Mouse (Mus musculus) left cerebral cortex, postnatal 36 days (tissue): ENCODE results near the gene Mdga1. TPM values are rescaled to one million over a fixed set of nuclear protein-coding genes. Genes with fewer than 3 reads are reported as not detected.

Source experiments
- DNase-seq, 2 experiments: peaks; one replicate each; pipeline ENCODE4 v3.0.0; 2021 to 2022; ENCODE audit warnings: low spot score in 2 of 2, mixed read lengths in 1 of 2
- intact Hi-C: fragments of 180-260 bp; cut with DNase I; formaldehyde crosslinking; loops from one replicate; pipeline ENCODE4 v1.15.1; 2025
- total RNA-seq, 2 experiments: library from RNA; stranded (reverse); gene quantifications; 2 replicates each; pipeline ENCODE4 v1.2.3; 2021

Mdga1 gene
- total RNA-seq, result 10 to 100 TPM; 21.1 to 37.0 TPM

- intact Hi-C loops, result no loop called here
- no peak for DNase-seq
These were observed at the start of gene Mdga1 for GRCm38 (mm10) chr17:29970037-29970555. Mdga1 (minus strand) TSS chr17:29970087.

DNA sequence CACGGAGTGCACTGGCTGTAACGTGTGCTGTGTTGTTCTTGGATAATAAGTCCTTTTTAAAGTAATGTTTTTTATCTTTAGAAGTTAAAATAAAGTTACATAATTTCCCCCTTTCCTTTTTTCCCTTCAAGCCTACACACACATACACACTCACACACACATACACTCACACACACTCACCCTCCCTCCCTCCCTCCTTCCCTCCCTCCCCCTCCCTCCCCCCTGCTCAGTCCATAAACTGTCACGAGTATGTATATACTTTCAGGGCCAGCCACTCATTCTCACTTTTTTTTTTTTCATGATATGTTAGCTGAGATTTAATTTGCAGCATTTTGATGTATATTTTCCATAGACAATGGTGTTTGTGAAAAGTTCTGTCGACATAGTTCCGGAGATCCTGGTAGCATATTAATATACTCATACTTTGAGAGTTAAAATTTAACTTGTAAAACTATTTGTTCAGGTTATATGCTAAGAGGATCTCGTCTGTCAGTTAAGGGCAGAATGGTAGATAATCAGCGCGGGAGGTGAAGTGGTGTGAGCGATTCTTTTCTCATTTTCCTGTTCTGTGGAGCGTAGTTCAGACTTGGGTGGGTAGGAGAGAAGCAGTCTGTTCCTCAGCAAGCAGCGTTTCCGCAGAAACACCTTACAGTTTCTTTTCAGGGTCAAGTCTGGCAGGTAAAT is 49.2 kb upstream of the Mdga1 start:
- intact Hi-C loops, result no loop called here
- DNase-seq, result no peak

DNA sequence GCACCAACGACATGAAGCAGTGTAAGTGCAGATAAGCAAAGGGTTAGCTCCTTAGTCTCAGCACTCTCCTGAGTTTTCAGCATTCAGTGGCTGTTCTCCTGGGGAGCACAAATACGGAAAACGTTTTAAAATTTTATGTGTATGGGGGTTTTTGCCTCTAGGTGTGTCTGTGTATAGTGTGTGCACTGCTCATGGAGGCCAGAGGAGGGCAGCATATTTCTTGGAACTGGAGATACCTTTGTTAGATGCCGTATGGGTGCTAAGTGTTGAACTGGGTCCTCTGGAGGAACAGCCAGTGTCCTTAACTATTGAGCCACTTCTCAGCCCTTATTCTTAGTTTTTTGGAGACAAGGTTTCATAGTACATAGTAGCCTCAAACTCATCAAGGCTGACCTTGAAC is 44.8 kb upstream of the Mdga1 start:
- no peak for DNase-seq
- intact Hi-C loops, result no loop called here

DNA sequence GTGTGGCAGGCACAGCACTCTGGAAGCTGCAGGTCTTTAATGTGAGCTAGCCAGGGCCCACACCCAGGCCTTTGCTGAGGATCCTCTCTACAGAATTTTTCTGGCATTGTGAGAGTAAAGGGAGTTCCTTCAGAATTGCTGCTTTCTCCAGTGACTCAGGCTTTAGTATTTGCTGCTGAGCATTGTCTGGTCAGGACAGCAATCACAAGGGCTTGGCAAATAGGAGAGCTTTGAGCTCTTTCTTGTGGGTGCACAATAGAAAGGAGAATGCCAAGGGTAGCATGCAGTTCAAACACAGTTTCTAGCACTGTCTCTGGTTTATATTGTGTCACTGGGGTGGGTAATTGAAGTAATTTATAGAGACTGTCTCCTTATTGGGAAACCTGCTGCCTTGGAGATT is 38.5 kb upstream of the Mdga1 start:
- intact Hi-C loops, result no loop called here

DNA sequence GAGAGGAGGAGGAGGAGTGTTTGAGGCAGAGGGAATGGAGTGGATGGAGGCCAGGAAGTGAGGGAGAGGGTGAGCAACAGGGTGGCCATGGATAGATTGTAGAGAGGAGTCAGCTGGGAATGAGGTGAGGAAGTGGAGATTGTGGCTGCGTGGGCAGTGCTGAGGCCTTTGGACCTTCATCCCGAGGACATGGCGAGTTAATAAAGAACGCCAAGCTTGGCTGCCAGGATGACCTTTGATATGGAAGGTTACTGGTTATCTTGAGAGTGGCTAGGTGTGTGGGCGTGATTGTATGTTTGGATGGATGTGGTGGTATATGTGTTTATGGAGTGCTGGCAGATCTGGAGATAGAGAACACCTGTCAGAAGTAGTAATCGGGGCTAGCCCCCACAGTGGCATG is 38.0 kb upstream of the Mdga1 start:
- intact Hi-C loops, result no loop called here
- DNase-seq, result no peak

More for the DNA sequence above, 38.5 kb upstream of the Mdga1 start:
- no peak for DNase-seq

DNA sequence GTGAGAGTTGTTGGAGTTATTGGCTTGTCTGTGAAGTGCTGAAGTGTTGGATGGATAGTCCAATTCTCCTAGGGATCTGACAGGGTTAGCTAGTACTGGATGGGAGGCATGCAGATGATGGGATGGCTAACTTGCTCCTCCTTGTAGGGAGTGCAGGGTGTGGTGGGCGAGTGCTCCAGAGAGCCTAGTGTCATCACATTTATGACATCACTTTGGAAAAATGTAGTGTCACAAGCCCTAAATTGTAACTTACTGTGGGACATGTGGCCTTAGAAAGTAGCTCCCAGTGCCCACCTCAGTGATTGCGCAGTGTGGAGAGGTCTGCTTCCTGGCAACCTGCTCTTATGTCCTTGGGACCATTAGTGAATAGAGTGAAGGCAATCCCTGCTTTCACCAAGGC is 37.0 kb upstream of the Mdga1 start:
- intact Hi-C loops, result no loop called here
- no peak for DNase-seq

DNA sequence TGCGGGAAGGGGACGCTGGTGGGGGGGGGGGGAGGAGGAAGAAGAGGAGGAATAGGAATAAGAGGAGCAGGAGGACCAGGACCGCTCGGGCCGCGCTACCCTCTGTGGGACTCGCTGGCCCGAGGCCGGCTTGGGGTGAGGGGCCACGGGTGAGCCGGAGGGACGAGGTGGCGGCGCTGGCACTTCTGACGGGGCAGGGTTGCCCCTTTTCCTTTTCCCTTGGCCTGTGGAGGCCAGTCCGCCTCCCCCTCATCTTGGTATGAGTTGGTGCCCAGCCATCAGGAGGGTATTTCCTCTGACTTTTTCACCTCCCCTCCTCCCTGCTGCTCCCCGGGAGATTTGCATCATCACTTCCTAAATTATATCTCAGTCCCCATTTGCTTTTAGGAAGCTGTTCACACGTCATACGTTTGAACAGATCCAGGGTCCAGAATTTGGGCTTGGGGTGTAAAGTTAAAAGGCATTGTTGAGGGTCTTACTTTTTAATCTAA is 35.6 kb upstream of the Mdga1 start:
- intact Hi-C loops, result no loop called here
- DNase-seq, result no peak

DNA sequence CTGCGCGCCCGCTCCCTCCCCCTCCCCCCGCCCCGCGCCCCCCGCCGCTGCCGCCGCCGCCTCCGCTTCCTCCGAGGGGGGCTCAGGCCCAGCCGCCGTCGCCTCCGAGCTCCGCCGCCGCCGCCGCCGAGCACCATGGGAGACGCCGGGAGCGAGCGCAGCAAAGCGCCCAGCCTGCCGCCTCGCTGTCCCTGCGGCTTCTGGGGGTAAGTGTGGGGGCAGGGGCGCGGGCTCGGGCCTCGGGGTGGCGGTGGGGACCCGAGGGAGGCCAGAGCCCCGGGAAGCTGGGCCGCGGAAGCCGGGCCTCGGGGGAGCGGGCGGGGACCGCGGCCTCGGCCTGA is 35.2 kb upstream of the Mdga1 start:
- intact Hi-C loops, result no loop called here
- no peak for DNase-seq

- DNase-seq, result peak; percentile 92 to 94
- intact Hi-C loops, result loop anchor here (5.0 kb wide), 1 partner anchor 117 kb away; no protein-coding TSS in a partner anchor
These were observed 34.6 kb upstream of the Mdga1 start, which contains the start of gene Zfand3 for GRCm38 (mm10) chr17:30004203-30005102. Zfand3 (plus strand) TSS chr17:30004733.

DNA sequence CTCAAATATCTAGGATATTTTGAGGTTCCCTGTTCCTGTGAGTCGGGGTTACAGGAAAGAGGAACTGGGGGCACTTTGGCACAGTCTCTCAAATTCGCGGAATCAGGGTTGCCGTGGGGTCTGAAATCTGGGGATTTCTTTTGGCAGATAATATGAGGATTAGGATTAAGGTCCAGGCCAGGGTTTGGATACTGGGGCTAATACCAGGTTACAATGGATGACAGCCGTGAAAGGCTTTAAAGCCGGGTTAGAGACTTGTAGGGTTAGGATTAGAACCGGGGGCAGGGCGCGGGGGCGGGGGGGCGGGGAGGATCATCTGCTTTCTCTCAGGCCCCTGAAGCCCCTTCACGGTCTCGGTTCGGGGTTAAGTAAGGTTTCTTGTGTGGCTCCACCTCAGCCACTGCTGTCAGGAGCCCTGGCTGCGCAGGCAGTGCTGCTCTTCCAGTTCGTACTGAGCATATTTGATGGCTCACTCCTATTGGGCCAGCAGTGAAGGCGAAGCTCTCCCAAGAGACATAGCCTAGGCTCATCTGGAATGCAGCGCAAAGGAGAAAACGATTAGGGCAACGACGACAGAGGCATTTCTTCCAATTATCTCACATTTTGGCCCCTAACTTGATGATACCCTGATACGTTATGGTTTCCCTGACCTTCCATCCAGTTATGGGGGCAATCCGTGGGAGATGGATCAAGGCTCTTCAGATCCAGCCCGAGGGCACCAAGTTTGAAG is 28.8 kb upstream of the Mdga1 start:
- no peak for DNase-seq
- intact Hi-C loops, result no loop called here

DNA sequence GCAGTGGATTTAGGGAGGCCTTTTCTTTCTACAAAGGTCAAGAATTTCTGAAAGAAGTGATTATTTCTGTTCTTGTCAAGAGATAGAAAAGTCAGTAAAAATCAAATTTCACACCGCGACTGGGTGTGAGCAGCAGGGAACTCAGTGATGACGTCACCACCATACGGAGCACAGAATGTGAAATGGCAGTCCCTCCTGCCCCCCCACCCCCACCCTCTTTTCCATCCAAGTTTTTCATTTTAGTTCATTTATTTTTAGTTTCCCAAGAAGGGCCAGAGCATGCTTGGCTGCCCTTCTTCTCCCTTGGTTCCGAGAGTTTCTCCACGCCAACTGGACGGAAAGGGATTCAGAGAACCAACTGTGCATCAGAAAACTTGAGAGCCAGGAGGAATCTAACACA is 27.8 kb upstream of the Mdga1 start:
- intact Hi-C loops, result no loop called here
- DNase-seq, result no peak

DNA sequence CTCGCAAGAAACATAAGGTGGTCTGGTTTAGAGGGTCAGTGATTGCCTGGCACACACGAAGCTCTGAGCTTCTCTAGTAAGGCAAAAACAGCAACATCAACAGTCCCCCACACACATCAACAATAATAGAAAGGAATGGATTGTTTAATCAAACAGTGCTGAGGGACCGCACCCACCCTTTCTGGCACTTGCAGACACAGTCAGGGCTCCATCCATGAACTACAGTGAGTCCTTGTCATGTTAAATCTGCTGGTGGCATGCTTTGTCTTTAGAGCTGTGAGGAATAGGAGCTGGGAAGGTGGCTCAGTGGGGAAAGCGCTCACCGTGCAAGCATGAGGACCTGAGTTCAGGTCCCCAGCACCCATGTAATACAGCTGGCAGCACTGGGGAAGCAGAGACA is 26.1 kb upstream of the Mdga1 start:
- intact Hi-C loops, result no loop called here
- DNase-seq, result no peak

GRCm38 (mm10) chr17:29994459-29994858 is 24.6 kb upstream of the Mdga1 start:
- intact Hi-C loops, result no loop called here
- no peak for DNase-seq

DNA sequence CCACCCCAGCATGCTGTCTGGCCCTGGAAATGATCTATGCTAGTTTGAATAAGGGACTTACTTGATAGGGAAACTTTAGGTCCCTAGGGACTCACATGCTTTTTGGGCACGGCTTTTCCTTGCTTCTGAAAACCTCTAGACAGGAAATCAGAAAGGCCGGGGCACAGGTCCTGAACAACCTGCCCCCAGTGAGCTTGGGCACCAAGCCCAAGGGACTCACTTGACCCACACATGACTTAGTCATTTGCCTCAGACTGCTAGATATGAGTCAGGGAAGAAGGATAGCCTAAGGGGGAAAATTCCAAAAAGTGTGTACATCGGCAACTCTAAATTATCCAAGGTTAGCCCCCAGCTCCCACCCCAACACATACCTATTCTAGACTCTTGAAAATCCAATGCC is 24.1 kb upstream of the Mdga1 start:
- intact Hi-C loops, result no loop called here
- no peak for DNase-seq

DNA sequence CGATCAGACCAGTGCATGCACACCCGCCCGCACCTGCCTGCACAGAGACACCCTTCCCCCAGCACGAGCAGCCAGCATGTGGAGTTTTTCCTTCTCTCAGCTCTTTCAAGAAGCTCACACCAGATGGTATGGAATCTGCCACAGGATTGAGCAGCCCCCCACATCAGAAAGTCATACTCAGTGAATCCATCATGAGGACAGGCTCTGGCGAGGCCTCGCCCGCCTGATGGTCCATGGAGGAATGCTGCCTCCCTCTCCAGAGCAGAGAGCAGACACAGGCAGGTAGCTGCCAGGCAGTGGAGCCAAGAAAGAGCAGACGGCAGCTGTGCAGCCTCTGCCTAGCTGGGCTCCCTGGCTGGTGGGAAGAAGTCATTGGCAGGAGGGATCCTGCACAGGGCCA is 23.6 kb upstream of the Mdga1 start:
- intact Hi-C loops, result no loop called here
- DNase-seq, result peak; percentile 53 to 66

GRCm38 (mm10) chr17:29990845-29991244 is 21.0 kb upstream of the Mdga1 start:
- intact Hi-C loops, result no loop called here
- no peak for DNase-seq

- no peak for DNase-seq
- intact Hi-C loops, result no loop called here
These were observed 20.2 kb upstream of the Mdga1 start for GRCm38 (mm10) chr17:29990136-29990535.

DNA sequence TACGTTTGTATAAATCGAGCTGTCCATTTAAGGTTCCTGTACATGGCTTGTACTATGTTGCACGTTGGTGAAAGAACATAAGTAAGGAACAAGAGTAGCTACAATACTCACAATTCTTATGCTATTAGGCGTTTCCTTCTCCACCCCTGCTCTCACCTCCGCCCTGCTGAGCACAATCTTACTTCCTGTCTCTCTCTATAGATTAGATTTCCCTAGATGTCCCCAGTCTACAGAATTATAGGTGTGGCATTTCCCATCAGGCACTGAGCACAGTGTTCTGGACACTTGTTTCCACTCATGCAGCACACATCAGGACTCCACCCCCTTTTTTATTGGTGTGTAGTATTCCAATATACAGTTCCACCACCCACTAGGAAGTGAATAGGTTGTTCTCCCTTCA is 19.8 kb upstream of the Mdga1 start:
- no peak for DNase-seq
- intact Hi-C loops, result no loop called here

GRCm38 (mm10) chr17:29988141-29988540 is 18.3 kb upstream of the Mdga1 start:
- intact Hi-C loops, result no loop called here
- no peak for DNase-seq

GRCm38 (mm10) chr17:29985534-29985933 is 15.6 kb upstream of the Mdga1 start:
- intact Hi-C loops, result no loop called here
- DNase-seq, result no peak
